8 mouse cellular contexts compared by ENCODE assay signal in genomic region chr12:108422858-108423631, GRCm38 (mm10). TPM values are rescaled to one million over a fixed set of nuclear protein-coding genes. Genes with fewer than 3 reads are reported as not detected.
DNase-seq lines count a peak whose midpoint lies in the region; ATAC-seq and TF ChIP-seq lines count a peak whose summit lies in the region.

No protein-coding gene starts in this region.

- no peaks in the 10 kb centered on the region for H3K4me1 ChIP-seq in bone marrow macrophage, adult 2 months (ENCODE audit: control insufficient read depth, insufficient read depth, low read length)
- peaks cover 2% of the 10 kb centered on the region; the same call in 1 of the 2 replicates for H3K4me1 ChIP-seq in embryonic fibroblast, embryonic 13.5 days (ENCODE audit: control insufficient read depth, insufficient read depth, low read length)
- peaks cover 31% of the 10 kb centered on the region for H3K4me1 ChIP-seq in heart, embryonic 13.5 days
- H3K4me1 ChIP-seq in kidney, postnatal 0 days (replicated peaks; ENCODE audit: insufficient read depth, low read length) = 0 out of 2 replicates have a peak, but pooled peaks cover 10% of the 10 kb centered on the region
- no peaks in the 10 kb centered on the region for H3K4me1 ChIP-seq in liver, adult 2 months (ENCODE audit: control insufficient read depth, insufficient read depth, low read length)
- 0 out of 2 replicates have a peak, but pooled peaks cover 8% of the 10 kb centered on the region for H3K4me1 ChIP-seq in stomach, embryonic 16.5 days (ENCODE audit: control insufficient read depth, insufficient read depth, low read length)

- no peaks in the 10 kb centered on the region for H3K9me3 ChIP-seq in heart, embryonic 13.5 days
- no peaks in the 10 kb centered on the region for H3K9me3 ChIP-seq in kidney, postnatal 0 days (replicated peaks; ENCODE audit: low read length)
- H3K9me3 ChIP-seq in stomach, embryonic 16.5 days (replicated peaks; ENCODE audit: control insufficient read depth, low read length) = no peaks in the 10 kb centered on the region

- peak; percentile 73 for DNase-seq in 3T3-L1 (ENCODE audit: low read depth, low spot score)
- DNase-seq in kidney, postnatal 0 days (ENCODE audit: low spot score) = peak; percentile 91
- no peak for DNase-seq in liver, adult 2 months (ENCODE audit: extremely low read depth, low read depth, low spot score)
- DNase-seq in naive thymus-derived CD4-positive, alpha-beta T cell, adult 2 months (ENCODE audit: low read depth) = peak; percentile 43

- TF ChIP-seq POLR2A in bone marrow macrophage, adult 2 months (IDR thresholded peaks at IDR 0.05; ENCODE audit: borderline replicate concordance, low read depth, low read length) = no peak
- TF ChIP-seq POLR2A in embryonic fibroblast, embryonic 13.5 days (IDR thresholded peaks at IDR 0.05; ENCODE audit: low read depth, low read length) = peak; percentile 72
- no peak for TF ChIP-seq POLR2A in liver, adult 2 months (IDR thresholded peaks at IDR 0.05; ENCODE audit: extremely low read depth, insufficient read depth, low read length)

- H3K27me3 ChIP-seq in heart, embryonic 13.5 days (replicated peaks) = no peaks in the 10 kb centered on the region
- H3K27me3 ChIP-seq in kidney, postnatal 0 days (ENCODE audit: insufficient read depth, low read length) = no peaks in the 10 kb centered on the region
- H3K27me3 ChIP-seq in liver, adult 2 months (ENCODE audit: control insufficient read depth, insufficient read depth, low read length) = 0 out of 2 replicates have a peak, but pooled peaks cover 4% of the 10 kb centered on the region
- H3K27me3 ChIP-seq in stomach, embryonic 16.5 days (ENCODE audit: control insufficient read depth, insufficient read depth, low read length) = no peaks in the 10 kb centered on the region

- no peaks in the 10 kb centered on the region for H3K79me2 ChIP-seq in liver, adult 2 months (ENCODE audit: control insufficient read depth, insufficient read depth, low read length)

- no peak for TF ChIP-seq CTCF in bone marrow macrophage, adult 2 months (IDR thresholded peaks at IDR 0.05; ENCODE audit: low read depth, low read length)
- peak; percentile 30; the same call in 1 of the 2 replicates for TF ChIP-seq CTCF in embryonic fibroblast, embryonic 13.5 days (IDR thresholded peaks at IDR 0.05; ENCODE audit: borderline replicate concordance, insufficient read depth, low read length)
- peak; percentile 34; the same call in 1 of the 2 replicates for TF ChIP-seq CTCF in kidney, postnatal 0 days (IDR thresholded peaks at IDR 0.05; ENCODE audit: low read depth)
- TF ChIP-seq CTCF in liver, adult 2 months (IDR thresholded peaks at IDR 0.05; ENCODE audit: low read depth, low read length) = peak; percentile 35

- ATAC-seq in heart, embryonic 13.5 days (ENCODE audit: extremely low read depth, insufficient number of reproducible peaks, low FRiP score, low TSS enrichment) = peak; percentile 86
- peak; percentile 92 for ATAC-seq in kidney, postnatal 0 days (replicated peaks; ENCODE audit: low FRiP score, low read depth)
- ATAC-seq in stomach, embryonic 16.5 days (ENCODE audit: insufficient read depth, low FRiP score) = peak; percentile 92

- no peaks in the 10 kb centered on the region for H3K36me3 ChIP-seq in heart, embryonic 13.5 days
- H3K36me3 ChIP-seq in kidney, postnatal 0 days (ENCODE audit: insufficient read depth, low read length) = no peaks in the 10 kb centered on the region
- no peaks in the 10 kb centered on the region for H3K36me3 ChIP-seq in liver, adult 2 months (ENCODE audit: control insufficient read depth, insufficient read depth, low read length)
- no peaks in the 10 kb centered on the region for H3K36me3 ChIP-seq in stomach, embryonic 16.5 days (ENCODE audit: control insufficient read depth, insufficient read depth, low read length)

- H3K27ac ChIP-seq in bone marrow macrophage, adult 2 months (ENCODE audit: insufficient read depth, low read depth, low read length) = no peak overlapping the region
- H3K27ac ChIP-seq in embryonic fibroblast, embryonic 13.5 days (ENCODE audit: insufficient read depth, low read length) = 0 out of 2 replicates have a peak overlapping the region, but pooled peaks have one; percentile 6
- peak overlapping the region; percentile 69 for H3K27ac ChIP-seq in heart, embryonic 13.5 days (replicated peaks)
- peak overlapping the region; percentile 89 for H3K27ac ChIP-seq in kidney, postnatal 0 days
- no peak overlapping the region for H3K27ac ChIP-seq in liver, adult 2 months (replicated peaks; ENCODE audit: insufficient read depth, low read depth, low read length)
- H3K27ac ChIP-seq in stomach, embryonic 16.5 days (ENCODE audit: low read length) = peak overlapping the region; percentile 88

- peak overlapping the region; percentile 87 for H3K9ac ChIP-seq in heart, embryonic 13.5 days
- H3K9ac ChIP-seq in kidney, postnatal 0 days (ENCODE audit: low read depth, low read length) = peak overlapping the region; percentile 86
- peak overlapping the region; percentile 72 for H3K9ac ChIP-seq in liver, adult 2 months (ENCODE audit: low read depth, low read length)
- H3K9ac ChIP-seq in stomach, embryonic 16.5 days (ENCODE audit: low read length) = peak overlapping the region; percentile 93

- WGBS in heart, embryonic 13.5 days = under 1% methylated on average over 84 of the region's 90 CpGs
- WGBS in kidney, postnatal 0 days = under 1% methylated on average over 85 of the region's 90 CpGs
- WGBS in liver, adult 2 months = under 1% methylated on average over 90 of the region's 90 CpGs
- under 1% methylated on average over 85 of the region's 90 CpGs for WGBS in stomach, embryonic 16.5 days

- H3K4me3 ChIP-seq in bone marrow macrophage, adult 2 months (ENCODE audit: insufficient read depth, low read length) = peak overlapping the region; percentile 51
- H3K4me3 ChIP-seq in embryonic fibroblast, embryonic 13.5 days (ENCODE audit: insufficient read depth, low read length) = peak overlapping the region; percentile 77
- peak overlapping the region; percentile 65 for H3K4me3 ChIP-seq in heart, embryonic 13.5 days
- peak overlapping the region; percentile 89 for H3K4me3 ChIP-seq in kidney, postnatal 0 days (replicated peaks; ENCODE audit: low read depth, low read length)
- peak overlapping the region; percentile 69 for H3K4me3 ChIP-seq in liver, adult 2 months (ENCODE audit: insufficient read depth, low read depth, low read length)
- H3K4me3 ChIP-seq in stomach, embryonic 16.5 days (replicated peaks; ENCODE audit: low read length) = peak overlapping the region; percentile 78

- peak overlapping the region; percentile 85 for H3K4me2 ChIP-seq in heart, embryonic 13.5 days
- peak overlapping the region; percentile 81 for H3K4me2 ChIP-seq in kidney, postnatal 0 days (ENCODE audit: low read length)
- H3K4me2 ChIP-seq in stomach, embryonic 16.5 days (ENCODE audit: low read depth, low read length) = peak overlapping the region; percentile 67

RNA-seq across cellular contexts. Expression of gene Eml1, which starts 52.3 kb away (rescaled TPM):
- 0.38 and 0.65 TPM in 2 replicates for polyA plus RNA-seq in bone marrow macrophage, adult 2 months (2012; ENCODE audit: insufficient read depth, insufficient read length, missing spikeins)
- polyA plus RNA-seq in embryonic fibroblast, embryonic 13.5 days (2011; ENCODE audit: insufficient read length, low read depth, missing spikeins) = 40.5 and 48.0 TPM in 2 replicates
- polyA plus RNA-seq in heart, embryonic 13.5 days (2015; fragmentation: Nextera tagmentation; extraction: Ambion mirVana) = 49.9 and 52.8 TPM in 2 replicates
- 39.0 and 42.0 TPM in 2 replicates for polyA plus RNA-seq in kidney, postnatal 0 days (2015; fragmentation: Nextera tagmentation; extraction: Ambion mirVana)
- total RNA-seq in liver, adult 2 months (2014; rRNA removed) = 2.6 and 2.9 TPM in 2 replicates
- 1.3 and 2.0 TPM in 2 replicates for polyA plus RNA-seq in liver, adult 2 months (2012; rRNA removed)
- 82.3 and 111 TPM in 2 replicates for polyA plus RNA-seq in stomach, embryonic 16.5 days (2015; fragmentation: Nextera tagmentation; extraction: Ambion mirVana)

Comparison
In these comparisons a context has a peak if more than half of its experiments do, and no peak if none do; other contexts are left out.
1. H3K27ac ChIP-seq: peak in embryonic fibroblast, embryonic 13.5 days (single experiment), heart, embryonic 13.5 days (single experiment), kidney, postnatal 0 days (single experiment) and stomach, embryonic 16.5 days (single experiment); none in bone marrow macrophage, adult 2 months (single experiment) and liver, adult 2 months (single experiment).
2. RNA of gene Eml1, which starts 52.3 kb away (polyA plus RNA-seq): 82.3 to 111 TPM in stomach, embryonic 16.5 days, 49.9 to 52.8 TPM in heart, embryonic 13.5 days, 40.5 to 48.0 TPM in embryonic fibroblast, embryonic 13.5 days and 39.0 to 42.0 TPM in kidney, postnatal 0 days; 1.3 to 2.0 TPM in liver, adult 2 months and 0.38 to 0.65 TPM in bone marrow macrophage, adult 2 months; every median in the first group is over 10 times any median in the second.
3. Peak in every context shown above with its lines, with median percentiles within 50 percentile points of each other: H3K4me3 ChIP-seq, ATAC-seq, H3K4me2 ChIP-seq and H3K9ac ChIP-seq.